Mouse (Mus musculus) MEL (cell line): ENCODE measurements around the gene Prkar1b. TPM values are rescaled to one million over a fixed set of nuclear protein-coding genes. Genes with fewer than 3 reads are reported as not detected.

Experiments
- DNase-seq: peaks from one replicate; pipeline ENCODE4 v3.0.0; 2011; ENCODE audit warnings: low read depth, low spot score
- H3K27ac ChIP-seq: 2 replicates; pipeline ENCODE4 v1.5.1; 2012; ENCODE audit warnings: low read depth, mild to moderate bottlenecking, control low read depth, low read length, moderate library complexity; ENCODE audit not compliant: control insufficient read depth
- H3K27me3 ChIP-seq, 2 experiments: fragments of 150-350 bp in 1 of 2; sonication (generic) in 1 of 2; 2 replicates each; pipeline ENCODE4 v1.6.1; 2012; ENCODE audit warnings: low read length in 2 of 2, mild to moderate bottlenecking in 2 of 2, improper control_type of control experiment in 1 of 2, moderate library complexity in 1 of 2; ENCODE audit not compliant: insufficient read depth in 2 of 2, control insufficient read depth in 1 of 2
- H3K36me3 ChIP-seq, 2 experiments: 2 replicates each; pipeline ENCODE4 v1.6.1; 2012 to 2014; ENCODE audit warnings: low read length in 2 of 2, improper control_type of control experiment in 1 of 2, inconsistent platforms in 1 of 2, mild to moderate bottlenecking in 1 of 2; ENCODE audit not compliant: insufficient read depth in 2 of 2, control insufficient read depth in 1 of 2
- H3K4me1 ChIP-seq, 2 experiments: fragments of 150-350 bp in 1 of 2; sonication (generic) in 1 of 2; 2 replicates each; pipeline ENCODE4 v1.6.1; 2012; ENCODE audit warnings: low read length in 2 of 2, improper control_type of control experiment in 1 of 2, mild to moderate bottlenecking in 1 of 2; ENCODE audit not compliant: insufficient read depth in 2 of 2, control insufficient read depth in 1 of 2
- H3K4me3 ChIP-seq, 2 experiments: fragments of 150-350 bp in 1 of 2; sonication (generic) in 1 of 2; 2 replicates each; pipeline ENCODE4 v1.5.1; 2012; ENCODE audit warnings: low read depth in 2 of 2, low read length in 2 of 2, mild to moderate bottlenecking in 2 of 2, moderate library complexity in 2 of 2, control low read depth in 1 of 2, improper control_type of control experiment in 1 of 2; ENCODE audit not compliant: control insufficient read depth in 1 of 2, insufficient read depth in 1 of 2
- H3K79me2 ChIP-seq: 2 replicates; pipeline ENCODE4 v1.6.1; 2012; ENCODE audit warnings: mild to moderate bottlenecking, low read length, moderate library complexity; ENCODE audit not compliant: control insufficient read depth, poor library complexity, insufficient read depth
- H3K9ac ChIP-seq: 2 replicates; pipeline ENCODE4 v1.6.1; 2012; ENCODE audit warnings: low read depth, mild to moderate bottlenecking, control low read depth, low read length, moderate library complexity; ENCODE audit not compliant: control insufficient read depth, poor library complexity, severe bottlenecking
- H3K9me3 ChIP-seq: fragments of 150-350 bp; sonication (generic); replicated peaks from 2 replicates; pipeline ENCODE4 v1.6.1; 2012; ENCODE audit warnings: mild to moderate bottlenecking, low read length, improper control_type of control experiment, moderate library complexity; ENCODE audit not compliant: insufficient read depth
- CTCF ChIP-seq, 3 experiments: IDR thresholded peaks in 2 of 3; conservative IDR thresholded peaks in 1 of 3; 2 replicates each; pipeline ENCODE4 v1.5.1; 2011 to 2012; ENCODE audit warnings: low read length in 3 of 3, low read depth in 2 of 3, mild to moderate bottlenecking in 2 of 3, improper control_type of control experiment in 1 of 3, inconsistent platforms in 1 of 3, mixed read lengths in 1 of 3, moderate library complexity in 1 of 3; ENCODE audit not compliant: control insufficient read depth in 1 of 3, insufficient read depth in 1 of 3, poor library complexity in 1 of 3, severe bottlenecking in 1 of 3
- E2F4 ChIP-seq: IDR thresholded peaks from 2 replicates; pipeline ENCODE4 v1.6.1; 2011; ENCODE audit warnings: low read depth, low read length, improper control_type of control experiment, borderline replicate concordance
- ELF1 ChIP-seq: IDR thresholded peaks from 2 replicates; pipeline ENCODE4 v1.6.1; 2014; ENCODE audit warnings: low read depth, mild to moderate bottlenecking, inconsistent platforms, low read length, improper control_type of control experiment, moderate library complexity
- EP300 ChIP-seq, 2 experiments: IDR thresholded peaks; 2 replicates each; pipeline ENCODE4 v1.6.1; 2011; ENCODE audit warnings: improper control_type of control experiment in 2 of 2, low read length in 2 of 2, low read depth in 1 of 2, mild to moderate bottlenecking in 1 of 2
- ETS1 ChIP-seq: IDR thresholded peaks from 2 replicates; pipeline ENCODE4 v1.6.1; 2012; ENCODE audit warnings: low read depth, mild to moderate bottlenecking, inconsistent platforms, low read length, improper control_type of control experiment, moderate library complexity
- GATA1 ChIP-seq: IDR thresholded peaks from 2 replicates; pipeline ENCODE4 v1.6.1; 2011; ENCODE audit warnings: low read depth, low read length, improper control_type of control experiment
- HCFC1 ChIP-seq: IDR thresholded peaks from 2 replicates; pipeline ENCODE4 v1.6.1; 2012; ENCODE audit warnings: low read depth, mild to moderate bottlenecking, inconsistent platforms, low read length, improper control_type of control experiment, moderate library complexity
- JUND ChIP-seq: IDR thresholded peaks from 2 replicates; pipeline ENCODE4 v1.6.1; 2011; ENCODE audit warnings: low read depth, mild to moderate bottlenecking, improper control_type of control experiment, low read length
- KAT2A ChIP-seq: conservative IDR thresholded peaks from 2 replicates; pipeline ENCODE4 v1.6.1; 2012; ENCODE audit warnings: low read depth, low read length, improper control_type of control experiment, inconsistent platforms
- MAFK ChIP-seq: IDR thresholded peaks from 2 replicates; pipeline ENCODE4 v1.6.1; 2011; ENCODE audit warnings: low read depth, mild to moderate bottlenecking, low read length, improper control_type of control experiment, borderline replicate concordance
- MAX ChIP-seq: IDR thresholded peaks from 2 replicates; pipeline ENCODE4 v1.6.1; 2011; ENCODE audit warnings: low read length, improper control_type of control experiment
- MEF2A ChIP-seq: IDR thresholded peaks from 2 replicates; pipeline ENCODE4 v1.6.1; 2014; ENCODE audit warnings: low read depth, mild to moderate bottlenecking, inconsistent platforms, low read length, improper control_type of control experiment; ENCODE audit not compliant: poor library complexity, insufficient replicate concordance, severe bottlenecking; ENCODE audit errors: extremely low read depth
- MXI1 ChIP-seq: IDR thresholded peaks from 2 replicates; pipeline ENCODE4 v1.6.1; 2011; ENCODE audit warnings: mild to moderate bottlenecking, low read depth, low read length, improper control_type of control experiment
- MYC ChIP-seq: IDR thresholded peaks from 2 replicates; pipeline ENCODE4 v1.6.1; 2011; ENCODE audit warnings: low read depth, mild to moderate bottlenecking, low read length, improper control_type of control experiment, moderate library complexity
- NELFE ChIP-seq: IDR thresholded peaks from 2 replicates; pipeline ENCODE4 v1.6.1; 2011; ENCODE audit warnings: low read depth, low read length, improper control_type of control experiment
- RCOR1 ChIP-seq: IDR thresholded peaks from 2 replicates; pipeline ENCODE4 v1.6.1; 2012; ENCODE audit warnings: low read depth, mild to moderate bottlenecking, inconsistent platforms, low read length, improper control_type of control experiment
- SMC3 ChIP-seq: IDR thresholded peaks from 2 replicates; pipeline ENCODE4 v1.6.1; 2011; ENCODE audit warnings: low read depth, low read length, improper control_type of control experiment
- TAL1 ChIP-seq: IDR thresholded peaks from 2 replicates; pipeline ENCODE4 v1.6.1; 2012; ENCODE audit warnings: mild to moderate bottlenecking, inconsistent platforms, low read length, moderate library complexity, mixed read lengths
- TBP ChIP-seq: IDR thresholded peaks from 2 replicates; pipeline ENCODE4 v1.8.0; 2011; ENCODE audit warnings: low read depth, low read length, improper control_type of control experiment
- ZC3H11A ChIP-seq: IDR thresholded peaks from 2 replicates; pipeline ENCODE4 v1.6.1; 2012; ENCODE audit warnings: low read depth, mild to moderate bottlenecking, inconsistent platforms, low read length, improper control_type of control experiment
- ZKSCAN1 ChIP-seq: IDR thresholded peaks from 2 replicates; pipeline ENCODE4 v1.6.1; 2012; ENCODE audit warnings: low read depth, mild to moderate bottlenecking, inconsistent platforms, low read length, improper control_type of control experiment, moderate library complexity
- ZMIZ1 ChIP-seq: IDR thresholded peaks from 2 replicates; pipeline ENCODE4 v1.6.1; 2012; ENCODE audit warnings: low read depth, mild to moderate bottlenecking, inconsistent platforms, low read length, improper control_type of control experiment, moderate library complexity
- ZNF384 ChIP-seq: IDR thresholded peaks from 2 replicates; pipeline ENCODE4 v1.6.1; 2012; ENCODE audit warnings: low read depth, mild to moderate bottlenecking, inconsistent platforms, low read length, improper control_type of control experiment
- polyA plus RNA-seq, 2 experiments: library from polyadenylated mRNA; stranded (reverse) in 1 of 2; unstranded in 1 of 2; fragments of >175 nt in 1 of 2; fragments of >200 nt in 1 of 2; gene quantifications; 2 replicates each; pipeline versions ENCODE4 v1.2.1 to v1.2.4; 2012; ENCODE audit warnings: low replicate concordance in 2 of 2, low read depth in 1 of 2; ENCODE audit not compliant: insufficient read length in 2 of 2, insufficient read depth in 1 of 2, missing spikeins in 1 of 2
- total RNA-seq: library from RNA; depleted of rRNA; stranded (reverse); fragments of 300-350 nt; gene quantifications from 2 replicates; pipeline ENCODE4 v1.2.3, GENCODE M21; 2012

Prkar1b gene
- total and polyA plus RNA-seq, 3 experiments: not detected

- no peaks in the 10 kb centered on the region for H3K79me2 ChIP-seq
- H3K4me1 ChIP-seq: no peaks in the 10 kb centered on the region
- no peak overlapping the region for H3K27ac ChIP-seq
- no peaks in the 10 kb centered on the region for H3K9me3 ChIP-seq
- H3K4me3 ChIP-seq: no peak overlapping the region
- no peaks in the 10 kb centered on the region for H3K36me3 ChIP-seq
- DNase-seq: no peak
- H3K27me3 ChIP-seq: no peaks in the 10 kb centered on the region; a peak in 1 of 4 replicates
- no peak overlapping the region for H3K9ac ChIP-seq
- TF ChIP-seq KAT2A: no peak
- no peak for TF ChIP-seq NELFE
- TF ChIP-seq ZC3H11A: no peak
- no peak for TF ChIP-seq GATA1
- TF ChIP-seq ZNF384: no peak
- TF ChIP-seq ZMIZ1: no peak
- TF ChIP-seq MAX: no peak
- TF ChIP-seq MEF2A: no peak
- TF ChIP-seq TBP: no peak
- no peak for TF ChIP-seq SMC3
- no peak for TF ChIP-seq HCFC1
- TF ChIP-seq ELF1: no peak
- TF ChIP-seq E2F4: no peak
- TF ChIP-seq ETS1: no peak
These were observed 10.8 kb downstream of the Prkar1b start for GRCm38 (mm10) chr5:139138926-139139472.

- TF ChIP-seq JUND (no peak), GATA1 (no peak), RCOR1 (no peak), MYC (no peak), MXI1 (no peak), CTCF (IDR thresholded peaks at IDR 0.05 in 2 of 3, conservative IDR thresholded peaks at IDR 0.05 in 1 of 3; ENCODE audit: control insufficient read depth in 1 of 3, insufficient read depth in 1 of 3, low read depth in 2 of 3, low read length in 3 of 3, poor library complexity in 1 of 3, severe bottlenecking in 1 of 3) (no peak), ZNF384 (no peak), TAL1 (no peak), MAX (no peak), MAFK (no peak), MEF2A (no peak), KAT2A (no peak), EP300 (IDR thresholded peaks at IDR 0.05; ENCODE audit: low read depth in 1 of 2, low read length in 2 of 2) (no peak), ZKSCAN1 (no peak)
- TF ChIP-seq, all 39 proteins: peak for 0
- Histone ChIP-seq H3K79me2 (no peaks in the 10 kb centered on the region), H3K9me3 (no peaks in the 10 kb centered on the region), H3K4me1 (no peaks in the 10 kb centered on the region), H3K27me3 (no peaks in the 10 kb centered on the region; a peak in 1 of 4 replicates), H3K27ac (no peak overlapping the region), H3K36me3 (no peaks in the 10 kb centered on the region), H3K9ac (no peak overlapping the region), H3K4me3 (no peak overlapping the region)
- no peak for DNase-seq
These were observed 11.4 kb downstream of the Prkar1b start for GRCm38 (mm10) chr5:139138261-139138925.
